Mouse (Mus musculus) c-Kit-positive CD71-negative TER-119-negative erythroid progenitor cells, embryonic 14.5 days (primary cell): ENCODE measurements around the gene Vmn1r152.
"Not testable (repeated sequence)": the region's sequence is repeated elsewhere in the genome, so short reads cannot be mapped to it uniquely, and the experiment has no call there.

ENCODE experiments used
- DNase-seq: peaks from one replicate; pipeline ENCODE4 v3.0.0-alpha.2; 2013; ENCODE audit warnings: low read depth

Vmn1r152 gene

GRCm38 (mm10) chr7:22522667-22523066 lies at the start of gene Vmn1r152:
Gene Vmn1r152 (plus strand): TSS chr7:22522967.
- not testable (repeated sequence) for DNase-seq

- not testable (repeated sequence) for DNase-seq
Observed at GRCm38 (mm10) chr7:22499578-22499977, 23.2 kb upstream of the Vmn1r152 start, which contains the start of gene Vmn1r151. Gene Vmn1r151 (minus strand): TSS chr7:22499678.

- not testable (repeated sequence) for DNase-seq
Observed at GRCm38 (mm10) chr7:22534787-22535186, 12.0 kb downstream of the Vmn1r152 start, which contains the start of gene Gm8677. Gene Gm8677 (minus strand): TSS chr7:22534887.

GRCm38 (mm10) chr7:22565243-22565642 lies 42.5 kb downstream of the Vmn1r152 start, which contains the start of gene Gm4201:
Gene Gm4201 (minus strand): TSS chr7:22565343.
- not testable (repeated sequence) for DNase-seq
